ENCODE assay signal across 10 mouse cellular contexts in genomic region chr3:65858741-65859348, GRCm38 (mm10).
DNase-seq lines count a peak whose midpoint lies in the region; ATAC-seq and TF ChIP-seq lines count a peak whose summit lies in the region.
"Had no signal": no experiment of that assay in that cellular context is flagged by ENCODE, and none has a peak within 500 bp of the region (broad histone marks: within the 10 kb centered on the region; RNA-seq: fewer than 3 reads in every experiment).

No protein-coding gene starts in this region.

- no peak overlapping the region for H3K27ac ChIP-seq in heart, postnatal 0 days (ENCODE audit: low read depth)
- peak overlapping the region; percentile 74 for H3K27ac ChIP-seq in liver, postnatal 0 days (ENCODE audit: low read depth)

- TF ChIP-seq EP300 in heart, postnatal 0 days (IDR thresholded peaks at IDR 0.05; ENCODE audit: low read depth) = no peak
- no peak for TF ChIP-seq EP300 in liver, postnatal 0 days (IDR thresholded peaks at IDR 0.05; ENCODE audit: low read depth)

- no peak overlapping the region for H3K4me3 ChIP-seq in heart, postnatal 0 days (ENCODE audit: low read depth, low read length)
- no peak overlapping the region for H3K4me3 ChIP-seq in liver, postnatal 0 days (ENCODE audit: low read depth, low read length)
- H3K4me3 ChIP-seq: myocyte had no signal

- H3K36me3 ChIP-seq in heart, postnatal 0 days (replicated peaks; ENCODE audit: control insufficient read depth, insufficient read depth, low read length) = no peaks in the 10 kb centered on the region
- no peaks in the 10 kb centered on the region for H3K36me3 ChIP-seq in liver, postnatal 0 days (replicated peaks; ENCODE audit: insufficient read depth, low read length)

- no peak overlapping the region for H3K9ac ChIP-seq in heart, postnatal 0 days (replicated peaks; ENCODE audit: low read depth, low read length)
- H3K9ac ChIP-seq in liver, postnatal 0 days (replicated peaks) = 0 out of 2 replicates have a peak overlapping the region, but pooled peaks have one; percentile 9

- H3K4me1 ChIP-seq in heart, postnatal 0 days (ENCODE audit: control insufficient read depth, insufficient read depth) = peaks cover 9% of the 10 kb centered on the region
- peaks cover 11% of the 10 kb centered on the region for H3K4me1 ChIP-seq in liver, postnatal 0 days (ENCODE audit: insufficient read depth)

- no peak for TF ChIP-seq CTCF in heart, postnatal 0 days (IDR thresholded peaks at IDR 0.05; ENCODE audit: low read depth)
- TF ChIP-seq CTCF in liver, postnatal 0 days (IDR thresholded peaks at IDR 0.05; ENCODE audit: low read depth) = no peak

- H3K27me3 ChIP-seq in heart, postnatal 0 days (ENCODE audit: control insufficient read depth, insufficient read depth, low read length) = no peaks in the 10 kb centered on the region
- H3K27me3 ChIP-seq in liver, postnatal 0 days (ENCODE audit: insufficient read depth, low read length) = no peaks in the 10 kb centered on the region

- 30% methylated on average over 13 of the region's 13 CpGs for whole genome bisulfite sequencing in heart, postnatal 0 days
- 29% methylated on average over 13 of the region's 13 CpGs for WGBS in liver, postnatal 0 days (ENCODE audit: insufficient replicate concordance)

- no peaks in the 10 kb centered on the region for H3K9me3 ChIP-seq in heart, postnatal 0 days (replicated peaks; ENCODE audit: control insufficient read depth, low read length)
- H3K9me3 ChIP-seq in liver, postnatal 0 days (ENCODE audit: low read length) = no peaks in the 10 kb centered on the region

- peak; percentile 32; the same call in 1 of the 2 replicates for ATAC-seq in heart, postnatal 0 days (ENCODE audit: insufficient read depth, low read depth)
- peak; percentile 30; the same call in 1 of the 2 replicates for ATAC-seq in liver, postnatal 0 days

- no peak for DNase-seq in heart, postnatal 0 days (ENCODE audit: low spot score)
- DNase-seq in heart, adult 18-20 months = no peak
- peak; percentile 88 for DNase-seq in embryo, embryonic 9.5 days (ENCODE audit: extremely low spot score)
- peak; percentile 65 for DNase-seq in kidney, adult 18-20 months
- DNase-seq in liver, postnatal 0 days = peak; percentile 22
- no peak for DNase-seq in urinary bladder, postnatal 14 days (ENCODE audit: low spot score)
- no peak for DNase-seq in thymus, postnatal 0 days (ENCODE audit: low spot score)
- no peak for DNase-seq in cerebellum, postnatal 10 days
- DNase-seq: cerebellum, adult 9-10 months had no signal

- peak overlapping the region; percentile 9; the same call in 1 of the 2 replicates for H3K4me2 ChIP-seq in heart, postnatal 0 days (ENCODE audit: low read depth, low read length)
- H3K4me2 ChIP-seq in liver, postnatal 0 days (ENCODE audit: low read depth, low read length) = no peak overlapping the region

Comparison
In these comparisons a context has a peak if more than half of its experiments do, and no peak if none do; other contexts are left out.
1. DNase-seq: peak in embryo, embryonic 9.5 days (single experiment), kidney, adult 18-20 months (single experiment) and liver, postnatal 0 days (single experiment); none in heart, postnatal 0 days (single experiment), heart, adult 18-20 months (0 of 2), urinary bladder, postnatal 14 days (single experiment), thymus, postnatal 0 days (single experiment) and cerebellum, postnatal 10 days (0 of 2).